Mouse (Mus musculus): ENCODE data around the gene Ripor1.

DNA sequence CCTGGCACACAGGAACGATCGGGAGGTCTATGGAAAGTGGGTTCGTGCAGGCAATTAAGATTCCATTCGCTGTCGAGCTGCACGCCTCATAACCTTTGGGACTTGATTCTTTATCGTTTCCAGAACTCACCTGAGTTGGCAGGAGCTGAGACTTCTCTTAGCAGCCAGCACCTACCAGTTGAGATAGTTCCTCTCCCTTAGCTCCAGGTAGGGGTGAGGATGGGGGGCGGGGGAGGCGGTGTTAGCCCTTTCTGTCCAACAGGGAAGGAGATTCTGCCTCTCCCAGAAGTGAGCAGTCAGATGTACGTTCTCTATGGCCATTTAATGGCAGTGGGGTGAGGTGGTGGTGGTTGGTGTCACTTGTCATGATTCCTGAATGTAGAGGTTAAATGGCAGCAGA lies 2.0 kb downstream of the Ripor1 start:
- no peak for TF ChIP-seq POLR2A (IDR thresholded peaks at IDR 0.05; ENCODE audit: insufficient read length, low read depth)
- TF ChIP-seq E2F4 (IDR thresholded peaks at IDR 0.05; ENCODE audit: insufficient read depth), result no peak
- no peak for TF ChIP-seq POLR2AphosphoS2 (IDR thresholded peaks at IDR 0.05; ENCODE audit: insufficient read length, low read depth)
